Mouse (Mus musculus) naive thymus-derived CD4-positive, alpha-beta T cell, adult 2 months (primary cell): Measurements from ENCODE around the gene Rae1.

Experiments used
- DNase-seq: peaks from one replicate; pipeline ENCODE4 v3.0.0-alpha.2; 2011; ENCODE audit warnings: low read depth

The Rae1 gene

DNA sequence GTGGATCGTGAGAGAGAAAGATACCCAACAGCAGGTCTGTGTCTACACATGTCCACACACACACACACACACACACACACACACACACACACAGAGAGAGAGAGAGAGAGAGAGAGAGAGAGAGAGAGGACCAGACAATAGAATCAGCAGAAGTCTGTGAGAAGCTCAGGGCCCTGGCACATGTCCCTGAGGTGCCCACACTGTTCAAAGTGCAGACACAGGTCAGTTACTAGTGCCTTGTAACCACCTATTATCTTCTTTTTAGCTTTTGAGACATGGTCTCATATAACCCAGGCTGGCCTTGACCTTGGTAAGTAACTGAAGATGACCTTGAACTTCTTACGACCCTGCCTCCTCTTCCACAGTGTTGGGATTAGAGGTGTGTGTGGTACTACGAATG lies 49.3 kb downstream of the Rae1 start:
- DNase-seq = no peak

GRCm38 (mm10) chr2:173049817-173050216 lies 49.9 kb downstream of the Rae1 start:
- DNase-seq = no peak

GRCm38 (mm10) chr2:173050604-173051382 lies 50.9 kb downstream of the Rae1 start:
- no peak for DNase-seq

- DNase-seq = no peak
Measured at GRCm38 (mm10) chr2:173052881-173053280, 53.0 kb downstream of the Rae1 start.

GRCm38 (mm10) chr2:173053846-173054245 lies 53.9 kb downstream of the Rae1 start:
- peak; percentile 84 for DNase-seq

DNA sequence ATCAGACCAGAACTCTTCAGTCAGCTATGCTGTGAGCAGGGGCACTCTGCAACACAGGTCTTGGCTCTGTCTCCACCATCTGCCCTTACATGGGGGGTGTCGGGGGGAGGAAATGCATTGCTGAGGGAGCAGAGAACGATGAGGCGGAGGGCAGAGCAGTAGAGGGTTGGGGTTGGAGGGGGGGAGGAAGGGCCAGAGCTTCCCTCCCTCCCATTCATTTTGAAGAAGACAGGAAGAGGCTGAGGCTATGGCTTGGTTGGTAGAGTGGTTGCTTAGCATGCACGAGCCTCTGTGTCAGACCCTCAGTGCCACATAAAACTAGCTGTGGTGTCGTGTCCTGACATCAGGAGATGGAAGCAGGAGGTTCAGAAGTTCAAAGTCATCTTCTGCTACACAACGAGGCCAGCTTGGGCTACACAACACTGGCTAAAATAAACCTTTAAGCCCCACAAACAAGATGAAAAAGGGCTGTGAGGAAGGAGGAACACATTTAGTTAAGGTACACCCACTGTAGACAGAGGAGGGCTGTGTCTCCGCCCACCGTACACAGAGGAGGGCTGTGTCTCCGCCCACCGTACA lies 56.5 kb downstream of the Rae1 start:
- DNase-seq = peak; percentile 69

DNA sequence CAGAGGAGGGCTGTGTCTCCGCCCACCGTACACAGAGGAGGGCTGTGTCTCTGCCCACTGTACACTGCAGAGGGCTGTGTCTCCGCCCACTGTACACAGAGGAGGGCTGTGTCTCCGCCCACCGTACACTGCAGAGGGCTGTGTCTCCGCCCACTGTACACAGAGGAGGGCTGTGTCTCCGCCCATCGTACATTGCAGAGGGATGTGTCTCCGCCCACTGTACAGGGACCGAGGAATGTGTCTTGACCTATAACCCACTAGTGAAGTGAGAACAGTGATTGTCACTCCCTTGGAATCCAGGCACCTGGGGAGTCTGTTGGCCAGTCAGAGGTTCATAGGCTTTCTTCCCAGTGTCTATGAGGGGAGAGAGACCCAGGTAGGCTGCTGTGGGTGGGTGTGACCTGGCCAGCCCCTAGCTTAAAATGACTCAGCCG lies 57.0 kb downstream of the Rae1 start:
- DNase-seq = peak; percentile 53

GRCm38 (mm10) chr2:173057623-173058022 lies 57.7 kb downstream of the Rae1 start:
- DNase-seq = no peak

DNA sequence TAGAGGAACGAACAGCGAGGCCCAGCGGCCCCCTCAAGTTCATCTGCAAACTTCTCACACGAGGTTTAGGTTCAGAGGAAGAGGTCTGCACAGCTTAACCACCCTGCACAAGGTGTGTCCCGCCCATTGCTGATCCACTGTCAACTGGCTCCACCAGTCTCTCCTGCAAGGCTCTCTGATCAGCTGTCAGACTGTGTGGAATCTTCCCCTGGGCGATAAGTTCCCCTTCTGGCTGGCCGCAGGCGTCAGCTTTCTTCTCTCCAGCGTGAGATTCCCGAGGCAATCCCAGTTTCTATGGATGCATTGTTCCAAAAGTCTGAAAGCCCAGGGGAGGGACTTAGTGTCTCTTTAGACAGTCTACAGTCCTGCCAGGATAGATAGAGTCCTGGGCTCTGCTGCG lies 58.3 kb downstream of the Rae1 start:
- DNase-seq = no peak

GRCm38 (mm10) chr2:173060450-173060849 lies 60.5 kb downstream of the Rae1 start:
- DNase-seq = no peak

DNA sequence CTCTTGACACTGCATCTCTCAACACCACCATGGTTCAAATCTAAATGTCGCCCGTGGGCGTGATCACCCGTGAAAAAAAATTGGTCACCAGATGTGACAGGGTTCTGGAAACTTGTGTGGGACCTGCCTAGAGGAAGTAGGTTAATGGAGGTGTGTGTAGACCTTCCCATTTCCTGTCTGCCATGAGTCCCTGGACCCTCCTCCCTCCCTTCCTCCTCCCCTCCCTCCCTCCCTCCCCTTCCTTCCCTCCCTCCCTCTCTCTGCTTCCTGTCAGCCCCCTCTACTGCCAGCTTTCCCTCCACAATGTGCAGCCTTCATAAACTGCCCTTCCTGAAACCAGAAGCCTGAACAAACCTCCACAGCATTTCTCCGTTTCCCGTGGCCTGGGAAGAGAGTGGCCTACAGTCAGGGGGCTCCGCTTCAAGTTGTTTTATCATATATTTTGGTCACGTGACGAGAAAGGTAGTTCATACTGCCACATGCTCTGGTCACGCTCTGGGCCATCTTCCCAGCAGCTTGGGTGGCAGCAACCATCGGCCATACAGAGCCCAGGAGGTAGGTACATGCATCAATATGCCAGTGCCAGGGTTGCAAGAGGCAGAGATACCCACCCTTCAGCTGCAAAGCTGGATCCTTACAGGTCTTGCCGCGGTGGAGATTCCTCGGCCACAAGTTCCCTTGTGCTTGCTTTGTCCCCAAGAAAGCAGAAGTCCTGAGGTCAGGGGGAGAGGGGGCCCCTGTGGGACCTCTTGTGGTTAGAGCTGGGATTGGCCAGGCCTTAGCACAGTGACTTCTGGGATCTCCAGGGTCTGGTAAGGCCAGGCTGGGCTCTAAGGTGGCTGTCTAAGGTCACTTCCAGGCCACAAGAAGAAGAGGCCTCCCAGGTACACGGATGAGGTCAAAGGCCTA lies 61.8 kb downstream of the Rae1 start:
- DNase-seq = peak; percentile 55

DNA sequence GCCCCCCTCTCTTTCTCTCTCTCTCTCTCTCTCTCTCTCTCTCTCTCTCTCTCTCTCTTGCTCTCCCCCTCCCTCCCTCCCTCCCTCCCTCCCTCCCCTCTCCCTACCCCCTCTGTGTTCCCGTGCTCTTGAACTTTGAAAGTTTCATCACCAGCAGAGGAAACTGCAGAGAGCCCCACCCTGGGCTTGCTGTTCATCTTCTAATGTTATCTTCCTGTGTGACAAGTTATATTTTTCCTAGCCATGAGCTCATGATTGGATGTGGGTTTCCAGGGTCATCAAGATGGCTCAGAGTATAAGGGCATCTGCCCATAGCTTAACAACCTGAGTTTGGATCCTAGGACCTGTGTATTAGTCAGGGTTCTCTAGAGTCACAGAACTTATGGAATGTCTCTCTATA lies 63.3 kb downstream of the Rae1 start:
- DNase-seq = peak; percentile 77

DNA sequence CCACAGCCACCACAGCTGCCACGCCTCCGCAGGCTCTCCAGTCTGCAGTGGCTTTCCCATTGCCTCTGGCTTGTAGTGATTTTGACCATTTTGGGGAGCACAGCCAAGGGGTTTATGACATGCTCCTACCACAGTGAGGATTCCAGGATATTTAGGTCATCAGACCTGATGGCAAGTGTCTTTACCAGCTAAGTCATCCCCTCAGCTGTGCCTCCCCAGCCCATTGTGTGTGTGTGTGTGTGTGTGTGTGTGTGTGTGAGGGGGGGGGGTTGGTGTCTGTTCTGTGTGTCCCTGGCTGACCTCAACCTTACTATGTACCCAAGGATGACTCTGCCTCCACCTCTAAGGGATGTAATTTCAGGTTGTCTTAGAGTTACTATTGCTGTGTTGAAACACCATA lies 64.9 kb downstream of the Rae1 start:
- DNase-seq = no peak
